Mouse (Mus musculus): ENCODE data around the gene Olfr467. TPM values are rescaled to one million over a fixed set of nuclear protein-coding genes. Genes with fewer than 3 reads are reported as not detected.

The Olfr467 gene
- not detected in 2 replicates for polyA plus RNA-seq (2012; rRNA removed)

DNA sequence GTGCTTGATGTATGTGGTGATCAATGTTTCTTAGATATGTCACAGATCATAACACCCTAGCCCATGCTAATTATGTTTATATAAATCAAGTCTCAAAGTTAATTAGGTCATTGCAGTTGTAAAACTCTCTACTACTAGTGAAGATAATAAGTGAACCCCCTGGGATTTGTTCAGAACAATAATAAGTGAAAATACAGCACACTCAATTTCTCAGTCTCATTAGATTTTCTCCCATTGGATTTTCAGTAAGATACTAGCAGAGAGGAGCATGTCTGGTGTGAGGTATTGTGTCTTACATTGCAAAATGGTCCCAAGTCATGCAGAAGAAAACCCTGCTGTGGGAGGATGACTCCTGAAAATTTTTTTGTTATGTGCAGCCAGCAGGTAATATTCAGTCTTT is at the start of gene Olfr467:
TSS of gene Olfr467 (plus strand) at position 301 of the 400 bp plus-strand sequence.

GRCm38 (mm10) chr7:107801108-107801507 is 11.0 kb upstream of the Olfr467 start, which contains the start of gene Ovch2:
Ovch2 (minus strand) TSS chr7:107801208.

GRCm38 (mm10) chr7:107825441-107825840 is 13.4 kb downstream of the Olfr467 start, which contains the start of gene Olfr469:
Olfr469 (minus strand) TSS chr7:107825541.

GRCm38 (mm10) chr7:107847390-107847789 is 35.3 kb downstream of the Olfr467 start, which contains the start of gene Olfr470:
Olfr470 (minus strand) TSS chr7:107847490.

Other genes starting within 250 kb of the Olfr467 start
- 1.1 and 1.6 TPM in 2 replicates for gene Olfml1, start 244.8 kb upstream of the Olfr467 start, polyA plus RNA-seq (2012; rRNA removed)
- gene Ppfibp2, start 217.1 kb upstream of the Olfr467 start, polyA plus RNA-seq (2012; rRNA removed), result 5.3 and 5.8 TPM in 2 replicates
- gene 5330417H12Rik, start 187.1 kb upstream of the Olfr467 start, polyA plus RNA-seq (2012; rRNA removed), result not detected in 2 replicates
- 0.02 TPM in 1 of 2 replicates, not detected in the other for gene Cyb5r2, start 54.2 kb upstream of the Olfr467 start, polyA plus RNA-seq (2012; rRNA removed)
- not detected in 2 replicates for gene Ovch2, start 11.1 kb upstream of the Olfr467 start, polyA plus RNA-seq (2012; rRNA removed)
- not detected in 2 replicates for gene Olfr469, start 13.3 kb downstream of the Olfr467 start, polyA plus RNA-seq (2012; rRNA removed)
- not detected in 2 replicates for gene Olfr470, start 35.2 kb downstream of the Olfr467 start, polyA plus RNA-seq (2012; rRNA removed)
- gene Olfr472, start 85.6 kb downstream of the Olfr467 start, polyA plus RNA-seq (2012; rRNA removed), result not detected in 2 replicates
- not detected in 2 replicates for gene Olfr473, start 118.2 kb downstream of the Olfr467 start, polyA plus RNA-seq (2012; rRNA removed)
- not detected in 2 replicates for gene Olfr474, start 142.4 kb downstream of the Olfr467 start, polyA plus RNA-seq (2012; rRNA removed)
- not detected in 2 replicates for gene Olfr476, start 152.5 kb downstream of the Olfr467 start, polyA plus RNA-seq (2012; rRNA removed)
- gene Olfr477, start 174.4 kb downstream of the Olfr467 start, polyA plus RNA-seq (2012; rRNA removed), result not detected in 2 replicates
- not detected in 2 replicates for gene Olfr478, start 221.7 kb downstream of the Olfr467 start, polyA plus RNA-seq (2012; rRNA removed)
- not detected in 2 replicates for gene Olfr479, start 238.4 kb downstream of the Olfr467 start, polyA plus RNA-seq (2012; rRNA removed)

All from liver, embryonic 18 days (tissue).